Mouse (Mus musculus) lung, embryonic 16.5 days (tissue): Measurements from ENCODE around the gene Bbs4. TPM values are rescaled to one million over a fixed set of nuclear protein-coding genes. Genes with fewer than 3 reads are reported as not detected.
"Not testable (repeated sequence)": the region's sequence is repeated elsewhere in the genome, so short reads cannot be mapped to it uniquely, and the experiment has no call there.

Source experiments
- ATAC-seq: fragments of 200-750 bp; cut with Nextera tagmentation; 2 replicates; pipeline ENCODE4 v1.8.0; 2017; ENCODE audit warnings: low read depth, mild to moderate bottlenecking, moderate library complexity
- H3K27ac ChIP-seq: fragments of 300-500 bp; sonication (generic); 2 replicates; pipeline ENCODE4 v1.5.1; 2014; ENCODE audit warnings: mild to moderate bottlenecking, control low read depth, low read length
- H3K27me3 ChIP-seq: fragments of 300-500 bp; sonication (generic); 2 replicates; pipeline ENCODE4 v1.6.1; 2014; ENCODE audit warnings: low read depth, low read length, mixed read lengths; ENCODE audit not compliant: control insufficient read depth, insufficient read depth
- H3K36me3 ChIP-seq: fragments of 300-500 bp; sonication (generic); 2 replicates; pipeline ENCODE4 v1.6.1; 2014; ENCODE audit warnings: low read length; ENCODE audit not compliant: control insufficient read depth, insufficient read depth
- H3K4me1 ChIP-seq: fragments of 300-500 bp; sonication (generic); replicated peaks from 2 replicates; pipeline ENCODE4 v1.6.1; 2014; ENCODE audit warnings: low read length, mixed read lengths; ENCODE audit not compliant: control insufficient read depth, insufficient read depth
- H3K4me2 ChIP-seq: fragments of 300-500 bp; sonication (generic); 2 replicates; pipeline ENCODE4 v1.6.1; 2014; ENCODE audit warnings: low read depth, low read length, control low read depth
- H3K4me3 ChIP-seq: fragments of 300-500 bp; sonication (generic); 2 replicates; pipeline ENCODE4 v1.5.1; 2014; ENCODE audit warnings: mild to moderate bottlenecking, low read length, control low read depth
- H3K9ac ChIP-seq: fragments of 300-500 bp; sonication (generic); 2 replicates; pipeline ENCODE4 v1.6.1; 2014; ENCODE audit warnings: low read length, control low read depth
- H3K9me3 ChIP-seq: fragments of 300-500 bp; sonication (generic); 2 replicates; pipeline ENCODE4 v1.6.1; 2016; ENCODE audit warnings: low read length; ENCODE audit not compliant: control insufficient read depth
- WGBS: fragments of 180-500 bp; shearing (Covaris S2); extraction: QIAGEN DNeasy Blood & Tissue Kit; methylation state at CpG from one replicate; pipeline ENCODE4 v1.1.7; 2014; 5-methylcytosine and 5-hydroxymethylcytosine counted together
- polyA plus RNA-seq: library from polyadenylated mRNA; unstranded; fragments of >200 nt; fragmentation: Nextera tagmentation; extraction: Ambion mirVana; gene quantifications from 2 replicates; pipeline ENCODE4 v1.2.1, GENCODE M21; 2015

The Bbs4 gene
- polyA plus RNA-seq = 14.8 and 15.7 TPM in 2 replicates

DNA sequence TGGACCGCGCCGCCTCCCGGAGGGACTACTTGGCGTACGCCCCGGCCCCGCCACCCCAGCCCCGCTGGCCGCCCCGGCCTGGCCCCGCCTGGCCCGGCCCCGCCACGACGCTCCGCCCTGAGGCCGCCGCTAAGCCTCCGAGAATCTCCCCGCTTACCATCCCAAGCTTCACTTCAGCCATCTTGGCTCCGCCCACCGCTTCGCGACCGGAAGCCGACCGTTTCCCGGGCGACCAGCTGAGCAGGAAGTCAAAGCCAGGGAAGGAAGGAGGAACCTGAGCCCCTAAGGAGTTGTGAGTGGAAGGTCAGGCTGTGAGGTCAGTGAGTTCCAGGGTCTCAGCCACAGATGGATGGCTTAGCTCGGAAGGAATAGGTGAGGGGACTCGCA lies at the start of gene Bbs4:
Bbs4 (minus strand) TSS at position 256 of the 387 bp plus-strand sequence.
- 1% methylated on average over 28 of the region's 32 CpGs for WGBS
- no peaks in the 10 kb centered on the region for H3K36me3 ChIP-seq
- no peaks in the 10 kb centered on the region for H3K27me3 ChIP-seq
- H3K4me3 ChIP-seq = peak within 1 kb of the TSS; percentile 74
- H3K9me3 ChIP-seq = no peaks in the 10 kb centered on the region
- H3K4me2 ChIP-seq = peak within 1 kb of the TSS; percentile 77
- H3K4me1 ChIP-seq = peaks cover 3% of the 10 kb centered on the region; the same call in 1 of the 2 replicates
- peak within 1 kb of the TSS; percentile 88 for H3K9ac ChIP-seq
- peak; percentile 99 for ATAC-seq
- peak within 1 kb of the TSS; percentile 76 for H3K27ac ChIP-seq

DNA sequence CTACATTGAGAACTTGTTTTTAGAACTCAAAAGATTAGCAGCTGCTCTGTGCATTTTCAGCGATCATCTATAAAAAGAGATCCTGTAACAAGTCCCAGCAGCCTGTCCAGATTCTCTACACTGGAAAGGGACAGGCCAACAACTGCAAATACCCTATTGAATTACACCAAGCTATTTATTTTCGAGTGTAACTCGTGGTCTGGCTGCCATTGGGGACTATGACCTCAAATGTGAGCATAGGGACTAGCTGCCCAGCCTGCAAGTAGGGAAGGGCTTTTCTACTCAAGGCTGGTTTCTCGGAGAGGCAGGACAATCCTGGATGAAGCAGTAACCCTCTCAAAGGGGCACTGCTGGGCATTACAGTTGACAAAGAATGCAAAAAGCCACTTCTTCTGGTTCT lies 35.8 kb upstream of the Bbs4 start:
- 86% methylated on average over 4 of the region's 4 CpGs for WGBS
- Histone ChIP-seq H3K4me3 (no peak overlapping the region), H3K9me3 (no peaks in the 10 kb centered on the region), H3K4me2 (no peak overlapping the region), H3K36me3 (peaks cover 17% of the 10 kb centered on the region), H3K9ac (no peak overlapping the region), H3K27me3 (no peaks in the 10 kb centered on the region), H3K27ac (no peak overlapping the region), H3K4me1 (no peaks in the 10 kb centered on the region)
- no peak for ATAC-seq

DNA sequence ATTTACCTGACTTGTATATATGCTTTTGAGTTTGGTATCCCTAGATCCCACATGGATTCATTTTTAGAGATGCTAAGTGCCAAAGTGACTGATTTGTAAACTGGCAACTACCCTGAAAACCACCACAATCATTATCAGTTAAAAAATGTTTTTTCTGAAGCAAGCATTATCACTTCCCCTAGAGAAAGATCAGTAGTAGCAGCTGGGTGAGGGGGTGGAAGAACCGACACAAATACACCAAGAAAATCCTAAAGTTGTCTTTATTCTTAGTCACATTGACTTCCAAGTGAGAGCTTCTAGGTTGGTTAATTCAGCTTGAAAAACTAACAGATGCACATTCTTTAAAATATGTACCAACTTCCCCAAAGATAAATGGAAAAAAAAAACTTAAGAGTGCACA lies 35.0 kb upstream of the Bbs4 start:
- Histone ChIP-seq H3K36me3 (peaks cover 11% of the 10 kb centered on the region), H3K27ac (no peak overlapping the region), H3K9ac (no peak overlapping the region), H3K4me2 (no peak overlapping the region), H3K9me3 (no peaks in the 10 kb centered on the region), H3K27me3 (no peaks in the 10 kb centered on the region), H3K4me3 (no peak overlapping the region), H3K4me1 (no peaks in the 10 kb centered on the region)
- WGBS = 78% methylated on average over 1 of the region's 1 CpGs
- ATAC-seq = no peak

DNA sequence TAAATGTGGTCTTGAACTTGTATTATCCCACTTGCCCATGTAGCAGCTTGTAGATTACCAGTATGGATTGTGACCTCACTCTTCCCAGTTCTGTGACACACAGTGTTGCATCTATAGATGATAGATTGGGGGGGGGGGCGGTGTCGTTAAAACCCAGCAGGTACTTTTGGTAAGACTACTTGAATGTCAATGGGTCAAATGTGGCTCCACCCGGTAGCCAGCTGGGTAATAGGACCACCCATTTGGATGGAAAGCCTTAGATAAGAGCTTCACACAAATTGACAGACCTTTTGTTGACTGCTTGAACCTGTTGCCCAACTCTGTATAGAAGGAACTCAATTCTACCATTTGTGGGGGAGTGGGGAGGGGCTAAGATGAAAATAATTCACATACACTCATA lies 34.2 kb upstream of the Bbs4 start:
- no peaks in the 10 kb centered on the region for H3K4me1 ChIP-seq
- no peak overlapping the region for H3K4me3 ChIP-seq
- H3K9ac ChIP-seq = no peak overlapping the region
- no peak overlapping the region for H3K4me2 ChIP-seq
- no peak for ATAC-seq
- H3K9me3 ChIP-seq = no peaks in the 10 kb centered on the region
- no peaks in the 10 kb centered on the region for H3K27me3 ChIP-seq
- 55% methylated on average over 3 of the region's 3 CpGs for WGBS
- H3K36me3 ChIP-seq = peaks cover 5% of the 10 kb centered on the region
- H3K27ac ChIP-seq = no peak overlapping the region

DNA sequence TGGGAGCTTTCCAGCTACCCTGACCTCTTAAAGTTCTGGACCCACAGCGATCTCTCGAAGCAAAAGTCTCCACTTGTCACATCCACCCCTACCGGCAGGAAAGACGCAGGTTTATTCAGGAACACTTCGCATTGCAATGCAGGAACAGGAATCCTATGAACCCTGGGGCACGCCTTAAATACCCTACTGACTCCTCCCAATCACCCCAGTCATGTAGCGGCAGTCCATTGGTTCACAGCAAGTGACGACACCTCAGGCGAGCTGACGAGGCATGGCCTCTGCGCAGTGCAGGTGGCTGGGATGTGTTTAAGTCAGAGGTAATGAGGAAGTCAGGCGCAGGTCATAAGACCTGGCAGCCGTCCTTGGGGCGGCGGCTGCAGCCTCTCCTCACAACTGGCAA lies 22.3 kb upstream of the Bbs4 start:
- 92% methylated on average over 15 of the region's 15 CpGs for WGBS
- no peaks in the 10 kb centered on the region for H3K4me1 ChIP-seq
- peaks cover 4% of the 10 kb centered on the region; the same call in 1 of the 2 replicates for H3K9me3 ChIP-seq
- H3K9ac ChIP-seq = no peak overlapping the region
- H3K27me3 ChIP-seq = no peaks in the 10 kb centered on the region
- H3K4me2 ChIP-seq = no peak overlapping the region
- ATAC-seq = no peak
- H3K27ac ChIP-seq = no peak overlapping the region
- H3K4me3 ChIP-seq = no peak overlapping the region
- H3K36me3 ChIP-seq = no peaks in the 10 kb centered on the region

DNA sequence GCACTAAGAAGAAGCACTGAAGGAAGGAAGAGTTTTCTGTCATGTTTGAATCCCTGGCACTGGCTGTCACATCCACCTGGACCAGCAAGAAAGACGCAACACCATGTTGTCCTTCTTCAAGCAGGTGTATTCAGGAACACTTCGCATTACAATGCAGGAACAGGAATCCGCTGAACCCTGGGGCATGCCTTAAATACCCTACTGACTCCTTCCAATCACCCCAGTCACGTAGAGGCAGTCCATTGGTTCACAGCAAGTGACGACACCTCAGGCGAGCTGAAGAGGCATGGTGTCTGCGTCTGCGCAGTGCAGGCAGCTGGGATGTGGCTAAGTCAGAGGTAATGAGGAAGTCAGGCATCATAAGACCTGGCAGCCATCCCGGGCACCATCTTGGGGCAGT lies 16.3 kb upstream of the Bbs4 start:
- WGBS = 84% methylated on average over 9 of the region's 9 CpGs
- peaks cover 4% of the 10 kb centered on the region; the same call in 1 of the 2 replicates for H3K9me3 ChIP-seq
- H3K4me1 ChIP-seq = no peaks in the 10 kb centered on the region
- H3K27me3 ChIP-seq = no peaks in the 10 kb centered on the region
- H3K4me3 ChIP-seq = no peak overlapping the region
- no peak overlapping the region for H3K9ac ChIP-seq
- no peak overlapping the region for H3K27ac ChIP-seq
- no peak for ATAC-seq
- H3K36me3 ChIP-seq = no peaks in the 10 kb centered on the region
- no peak overlapping the region for H3K4me2 ChIP-seq

DNA sequence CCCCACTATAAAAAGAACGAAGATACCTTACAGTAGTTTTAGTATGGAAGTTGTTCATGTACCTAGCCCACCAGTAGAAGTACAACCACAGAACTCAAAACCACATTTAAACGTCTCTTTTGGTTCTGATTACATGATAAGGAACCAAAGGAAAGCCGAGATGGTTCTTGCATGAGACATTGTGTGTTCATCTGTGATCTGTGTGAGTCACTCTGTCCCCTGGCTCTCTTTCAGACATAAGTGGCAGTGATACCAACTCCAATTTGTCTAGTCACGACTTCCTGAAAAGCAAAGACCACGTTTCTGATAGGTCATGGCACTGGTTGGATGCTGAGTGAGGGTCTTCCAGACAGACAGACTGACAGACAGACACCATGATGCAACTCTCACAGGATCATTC lies 15.9 kb upstream of the Bbs4 start:
- WGBS = 63% methylated on average over 5 of the region's 5 CpGs
- Histone ChIP-seq H3K4me1 (no peaks in the 10 kb centered on the region), H3K27ac (no peak overlapping the region), H3K9ac (no peak overlapping the region), H3K27me3 (no peaks in the 10 kb centered on the region), H3K4me2 (no peak overlapping the region), H3K9me3 (peaks cover 4% of the 10 kb centered on the region; the same call in 1 of the 2 replicates), H3K4me3 (no peak overlapping the region), H3K36me3 (no peaks in the 10 kb centered on the region)
- ATAC-seq = no peak

DNA sequence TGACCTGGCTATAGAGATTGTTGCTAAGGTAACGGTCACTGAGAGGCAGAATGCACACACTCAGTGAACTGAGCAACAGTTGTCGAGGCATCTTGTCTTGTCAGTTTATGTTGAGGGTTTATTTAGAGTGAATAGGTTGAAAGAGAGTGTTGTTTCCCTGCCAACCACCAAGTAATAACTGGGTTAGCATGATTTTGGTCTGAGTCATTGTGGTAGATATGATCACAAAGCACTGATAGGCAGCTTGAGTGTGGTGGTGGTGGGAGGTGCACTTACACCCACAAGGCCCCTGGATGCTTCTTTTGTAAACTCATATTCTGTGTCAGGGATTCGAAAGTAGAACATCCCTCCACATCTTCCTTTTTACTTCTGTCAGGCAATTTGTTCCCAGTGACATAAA lies 7.2 kb upstream of the Bbs4 start:
- not testable (repeated sequence) for H3K9ac ChIP-seq, H3K36me3 ChIP-seq, ATAC-seq, H3K4me3 ChIP-seq, H3K27ac ChIP-seq, H3K4me1 ChIP-seq, H3K9me3 ChIP-seq, H3K27me3 ChIP-seq, H3K4me2 ChIP-seq
- WGBS = 90% methylated on average over 1 of the region's 3 CpGs

DNA sequence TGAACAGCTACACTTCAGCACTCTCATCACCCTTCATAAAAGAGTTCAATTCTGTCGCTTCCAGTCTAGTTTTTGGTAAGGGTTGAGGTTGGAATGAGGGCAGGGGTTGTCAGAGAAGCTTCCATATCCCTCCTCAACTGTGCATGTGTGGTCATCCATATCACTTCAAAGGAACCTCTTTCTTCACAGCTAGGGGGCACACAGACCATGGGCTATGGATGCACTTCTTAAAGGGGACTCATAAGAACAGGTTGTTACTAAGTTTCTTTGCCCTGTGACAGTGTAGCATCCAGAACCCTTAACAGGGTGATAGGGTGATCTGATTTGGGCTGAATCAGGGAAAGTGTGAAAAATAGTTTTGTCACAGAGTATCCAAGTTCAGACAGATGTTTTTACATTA lies 4.7 kb upstream of the Bbs4 start:
- ATAC-seq, H3K27ac ChIP-seq, H3K4me1 ChIP-seq, H3K4me2 ChIP-seq, H3K9ac ChIP-seq, H3K36me3 ChIP-seq, H3K9me3 ChIP-seq, H3K4me3 ChIP-seq, H3K27me3 ChIP-seq: not testable (repeated sequence)
- WGBS = 51% methylated on average over 1 of the region's 1 CpGs
